Mouse (Mus musculus) gastrocnemius, adult 8-10 months (tissue): ENCODE data around the gene Fam234b. TPM values are rescaled to one million over a fixed set of nuclear protein-coding genes. Genes with fewer than 3 reads are reported as not detected.

Experiments used
- DNase-seq, 2 experiments: peaks; one replicate each; pipeline ENCODE4 v3.0.0; 2022; ENCODE audit warnings: low spot score in 2 of 2
- total RNA-seq, 4 experiments: library from RNA; stranded (reverse); gene quantifications; 2 replicates each; pipeline ENCODE4 v1.2.4; 2022

Gene Fam234b
- total RNA-seq, 4 experiments from 2014 or later, result 3.0 to 3.6 (median 3.3) TPM

- DNase-seq, result no peak
Measured at GRCm38 (mm10) chr6:135182925-135183324, 14.9 kb upstream of the Fam234b start.

GRCm38 (mm10) chr6:135183961-135184360, 13.8 kb upstream of the Fam234b start:
- DNase-seq, result no peak

GRCm38 (mm10) chr6:135187076-135187917, 10.5 kb upstream of the Fam234b start:
- no peak for DNase-seq

GRCm38 (mm10) chr6:135188629-135189028, 9.1 kb upstream of the Fam234b start:
- no peak for DNase-seq

- no peak for DNase-seq
Measured at GRCm38 (mm10) chr6:135190122-135190521, 7.7 kb upstream of the Fam234b start.

- no peak for DNase-seq
Measured at GRCm38 (mm10) chr6:135191906-135192305, 5.9 kb upstream of the Fam234b start.

- no peak for DNase-seq
Measured at GRCm38 (mm10) chr6:135192993-135193392, 4.8 kb upstream of the Fam234b start.

GRCm38 (mm10) chr6:135193733-135194132, 4.0 kb upstream of the Fam234b start:
- no peak for DNase-seq

- DNase-seq, result no peak
Measured at GRCm38 (mm10) chr6:135194907-135195306, 2.9 kb upstream of the Fam234b start.

GRCm38 (mm10) chr6:135196707-135197106, 1.1 kb upstream of the Fam234b start:
- no peak for DNase-seq

- DNase-seq, result no peak
Measured at GRCm38 (mm10) chr6:135197446-135197845, 331 bp upstream of the Fam234b start.

- DNase-seq, result no peak
Measured at GRCm38 (mm10) chr6:135198726-135199125, 949 bp downstream of the Fam234b start.

- DNase-seq, result no peak
Measured at GRCm38 (mm10) chr6:135200122-135200957, 2.6 kb downstream of the Fam234b start.

- DNase-seq, result no peak
Measured at GRCm38 (mm10) chr6:135202668-135203067, 4.9 kb downstream of the Fam234b start.

- no peak for DNase-seq
Measured at GRCm38 (mm10) chr6:135203737-135204136, 6.0 kb downstream of the Fam234b start.

- no peak for DNase-seq
Measured at GRCm38 (mm10) chr6:135204869-135205268, 7.1 kb downstream of the Fam234b start.

- DNase-seq, result no peak
Measured at GRCm38 (mm10) chr6:135205802-135206201, 8.0 kb downstream of the Fam234b start.

GRCm38 (mm10) chr6:135206909-135207308, 9.1 kb downstream of the Fam234b start:
- no peak for DNase-seq

GRCm38 (mm10) chr6:135211169-135211568, 13.4 kb downstream of the Fam234b start:
- DNase-seq, result no peak

- DNase-seq, result no peak
Measured at GRCm38 (mm10) chr6:135212666-135213065, 14.9 kb downstream of the Fam234b start.

- no peak for DNase-seq
Measured at GRCm38 (mm10) chr6:135218330-135218729, 20.6 kb downstream of the Fam234b start.

- no peak for DNase-seq
Measured at GRCm38 (mm10) chr6:135219916-135220315, 22.1 kb downstream of the Fam234b start.
